Mouse (Mus musculus) C2C12 (cell line): ENCODE results near the gene Nfasc.

Experiments
- CEBPB ChIP-seq: IDR thresholded peaks from one replicate; pipeline ENCODE4 v1.6.1; 2011; ENCODE audit warnings: low read depth, mild to moderate bottlenecking, control low read depth, moderate library complexity
- CTCF ChIP-seq: IDR thresholded peaks from one replicate; pipeline ENCODE4 v1.5.1; 2011; ENCODE audit not compliant: control insufficient read depth, insufficient read depth, insufficient read length
- FOSL1 ChIP-seq: IDR thresholded peaks from one replicate; pipeline ENCODE4 v1.8.0; 2011; ENCODE audit warnings: mild to moderate bottlenecking, low read length; ENCODE audit not compliant: poor library complexity, insufficient read depth, severe bottlenecking
- MAX ChIP-seq: IDR thresholded peaks from one replicate; pipeline ENCODE4 v1.6.1; 2011; ENCODE audit warnings: mild to moderate bottlenecking, control low read depth
- MYOG ChIP-seq: IDR thresholded peaks from one replicate; pipeline ENCODE4 v1.6.1; 2011; ENCODE audit not compliant: control insufficient read depth, insufficient read length; ENCODE audit errors: extremely low read depth
- USF1 ChIP-seq: IDR thresholded peaks from one replicate; pipeline ENCODE4 v1.6.1; 2011; ENCODE audit warnings: low read depth, mild to moderate bottlenecking, control low read depth, moderate library complexity

- TF ChIP-seq CTCF = no peak
- no peak for TF ChIP-seq USF1
- TF ChIP-seq MYOG = no peak
- TF ChIP-seq FOSL1 = no peak
- no peak for TF ChIP-seq MAX
- no peak for TF ChIP-seq CEBPB
These were observed 19.2 kb downstream of the Nfasc start for GRCm38 (mm10) chr1:132722362-132722761.
